Mouse (Mus musculus): Measurements from ENCODE around the gene P2rx7. TPM values are rescaled to one million over a fixed set of nuclear protein-coding genes. Genes with fewer than 3 reads are reported as not detected.

P2rx7 gene
- total and polyA plus RNA-seq, 2 experiments from 2014 or later: 2.7 to 6.0 TPM

DNA sequence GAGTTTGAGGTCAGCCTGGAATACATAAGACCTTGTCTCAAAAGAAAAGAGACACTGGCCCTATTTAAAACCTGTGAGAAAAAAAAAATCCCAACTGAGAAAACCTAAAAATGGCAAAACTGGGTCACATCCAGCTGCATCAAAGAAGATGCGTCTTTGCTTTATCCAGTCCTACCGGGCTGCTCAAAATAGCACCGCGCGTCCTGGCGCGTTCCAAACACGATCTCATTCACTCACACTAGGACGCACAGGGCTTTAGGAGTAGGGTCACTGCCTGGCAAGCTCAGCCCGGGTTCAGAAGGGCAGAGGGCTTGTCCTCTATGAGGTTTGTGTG is 9.4 kb downstream of the P2rx7 start:
- Histone ChIP-seq H3K36me3 (ENCODE audit: insufficient read depth) (no peaks in the 10 kb centered on the region), H3K4me2 (ENCODE audit: low read depth) (peak overlapping the region; percentile 13; the same call in 1 of the 2 replicates), H3K9ac (0 out of 2 replicates have a peak overlapping the region, but pooled peaks have one; percentile 18), H3K4me1 (ENCODE audit: insufficient read depth) (peaks cover 11% of the 10 kb centered on the region; the same call in 1 of the 2 replicates), H3K27me3 (ENCODE audit: insufficient read depth, low read length) (no peaks in the 10 kb centered on the region), H3K27ac (ENCODE audit: low read depth, low read length) (peak overlapping the region; percentile 52; the same call in 1 of the 2 replicates), H3K4me3 (ENCODE audit: low read depth, low read length) (no peak overlapping the region), H3K9me3 (ENCODE audit: low read length) (no peaks in the 10 kb centered on the region)
- ATAC-seq: no peak
- WGBS: 29% methylated on average over 10 of the region's 10 CpGs
- DNase-seq: peak; percentile 24
- no peak for TF ChIP-seq CTCF (IDR thresholded peaks at IDR 0.05; ENCODE audit: low read depth)

DNA sequence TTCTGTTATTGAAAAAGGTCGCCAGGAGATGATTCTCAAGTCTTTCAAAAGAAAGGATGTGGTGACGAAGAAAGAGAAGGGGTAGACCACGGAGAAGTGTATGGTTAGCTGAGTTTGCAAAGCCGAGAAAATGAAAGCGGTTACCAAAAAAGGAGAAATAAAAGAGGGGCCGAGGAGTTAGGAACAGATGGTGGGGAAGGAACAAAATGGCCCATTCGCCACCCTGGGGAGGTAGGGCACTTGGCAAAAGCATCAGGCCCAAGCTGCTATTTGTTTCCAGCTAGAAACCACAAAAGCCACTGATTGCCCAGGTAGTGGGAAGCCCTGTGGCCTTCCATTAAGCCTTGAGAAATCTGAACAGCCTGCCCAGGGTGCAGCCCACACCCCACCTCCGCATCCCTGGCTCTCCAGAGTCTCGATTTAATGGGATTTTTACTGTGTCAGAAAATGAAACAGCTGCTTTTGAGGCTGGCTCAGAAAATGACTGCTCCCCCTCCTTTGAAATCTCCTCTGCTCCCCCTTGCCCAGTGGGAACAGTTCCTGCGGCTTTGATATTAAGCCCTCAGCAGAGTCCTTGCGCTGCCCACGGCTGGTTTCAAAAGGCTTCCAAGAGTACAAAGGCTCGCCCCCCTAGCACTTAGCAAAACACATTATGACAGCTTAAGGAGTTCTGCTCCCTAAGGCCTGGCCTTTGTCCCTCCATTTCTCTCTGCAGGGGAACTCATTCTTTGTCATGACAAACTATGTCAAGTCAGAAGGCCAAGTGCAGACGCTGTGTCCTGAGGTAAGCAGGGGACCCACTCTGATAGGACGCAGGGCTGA is 9.9 kb downstream of the P2rx7 start:
- Histone ChIP-seq H3K9ac (0 out of 2 replicates have a peak overlapping the region, but pooled peaks have one; percentile 18), H3K27me3 (ENCODE audit: insufficient read depth, low read length) (no peaks in the 10 kb centered on the region), H3K36me3 (ENCODE audit: insufficient read depth) (no peaks in the 10 kb centered on the region), H3K9me3 (ENCODE audit: low read length) (no peaks in the 10 kb centered on the region), H3K4me3 (ENCODE audit: low read depth, low read length) (no peak overlapping the region), H3K4me2 (ENCODE audit: low read depth) (peak overlapping the region; percentile 13; the same call in 1 of the 2 replicates), H3K4me1 (ENCODE audit: insufficient read depth) (peaks cover 11% of the 10 kb centered on the region; the same call in 1 of the 2 replicates), H3K27ac (ENCODE audit: low read depth, low read length) (peak overlapping the region; percentile 52; the same call in 1 of the 2 replicates)
- WGBS: 15% methylated on average over 15 of the region's 15 CpGs
- DNase-seq (peak; percentile 30), ATAC-seq (peak; percentile 76)
- no peak for TF ChIP-seq CTCF (IDR thresholded peaks at IDR 0.05; ENCODE audit: low read depth)

DNA sequence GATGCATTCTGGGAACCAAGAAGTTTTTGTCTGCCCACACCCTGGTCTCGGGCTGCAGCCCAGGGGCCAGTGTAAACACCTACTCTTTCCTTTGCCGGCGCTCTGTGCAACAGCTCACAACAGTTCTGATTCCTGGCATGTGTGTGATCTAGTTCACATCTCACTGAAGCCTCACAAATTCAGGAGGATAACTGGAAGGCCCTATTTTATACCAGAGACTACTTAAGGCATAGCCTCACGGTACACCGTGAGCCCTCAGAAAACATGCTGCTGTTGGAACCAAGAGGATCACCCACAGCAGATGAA is 10.5 kb downstream of the P2rx7 start:
- no peaks in the 10 kb centered on the region for H3K36me3 ChIP-seq (ENCODE audit: insufficient read depth)
- H3K4me2 ChIP-seq (ENCODE audit: low read depth): no peak overlapping the region
- H3K27me3 ChIP-seq (ENCODE audit: insufficient read depth, low read length): no peaks in the 10 kb centered on the region
- H3K4me3 ChIP-seq (ENCODE audit: low read depth, low read length): no peak overlapping the region
- 40% methylated on average over 5 of the region's 5 CpGs for WGBS
- peak overlapping the region; percentile 52; the same call in 1 of the 2 replicates for H3K27ac ChIP-seq (ENCODE audit: low read depth, low read length)
- ATAC-seq (peak; percentile 54; the same call in 1 of the 2 replicates), DNase-seq (no peak)
- H3K9me3 ChIP-seq (ENCODE audit: low read length): no peaks in the 10 kb centered on the region
- no peak for TF ChIP-seq CTCF (IDR thresholded peaks at IDR 0.05; ENCODE audit: low read depth)
- H3K9ac ChIP-seq: no peak overlapping the region
- H3K4me1 ChIP-seq (ENCODE audit: insufficient read depth): peaks cover 11% of the 10 kb centered on the region; the same call in 1 of the 2 replicates

DNA sequence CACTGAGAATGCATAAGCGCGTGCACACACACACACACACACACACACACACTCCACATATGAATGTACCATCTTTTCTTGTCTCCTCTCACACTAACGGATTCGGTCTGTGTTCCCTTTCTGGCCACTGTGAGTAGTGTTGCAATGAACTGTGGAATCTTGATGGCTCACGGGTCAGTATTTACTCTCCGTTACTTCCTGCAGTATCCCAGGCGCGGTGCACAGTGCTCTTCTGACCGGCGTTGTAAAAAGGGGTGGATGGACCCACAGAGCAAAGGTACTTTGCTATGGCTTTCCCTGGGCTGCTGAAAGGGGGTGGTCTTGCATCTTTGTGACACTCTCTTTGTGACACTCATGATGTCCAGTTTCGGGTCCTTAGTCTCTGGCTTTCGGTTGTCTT is 13.1 kb downstream of the P2rx7 start:
- Histone ChIP-seq H3K9ac (no peak overlapping the region), H3K36me3 (ENCODE audit: insufficient read depth) (no peaks in the 10 kb centered on the region), H3K27ac (ENCODE audit: low read depth, low read length) (no peak overlapping the region), H3K27me3 (ENCODE audit: insufficient read depth, low read length) (no peaks in the 10 kb centered on the region), H3K9me3 (ENCODE audit: low read length) (no peaks in the 10 kb centered on the region), H3K4me2 (ENCODE audit: low read depth) (no peak overlapping the region), H3K4me1 (ENCODE audit: insufficient read depth) (peaks cover 11% of the 10 kb centered on the region; the same call in 1 of the 2 replicates), H3K4me3 (ENCODE audit: low read depth, low read length) (no peak overlapping the region)
- ATAC-seq (no peak), DNase-seq (no peak)
- 97% methylated on average over 12 of the region's 12 CpGs for WGBS
- TF ChIP-seq CTCF (IDR thresholded peaks at IDR 0.05; ENCODE audit: low read depth): no peak

DNA sequence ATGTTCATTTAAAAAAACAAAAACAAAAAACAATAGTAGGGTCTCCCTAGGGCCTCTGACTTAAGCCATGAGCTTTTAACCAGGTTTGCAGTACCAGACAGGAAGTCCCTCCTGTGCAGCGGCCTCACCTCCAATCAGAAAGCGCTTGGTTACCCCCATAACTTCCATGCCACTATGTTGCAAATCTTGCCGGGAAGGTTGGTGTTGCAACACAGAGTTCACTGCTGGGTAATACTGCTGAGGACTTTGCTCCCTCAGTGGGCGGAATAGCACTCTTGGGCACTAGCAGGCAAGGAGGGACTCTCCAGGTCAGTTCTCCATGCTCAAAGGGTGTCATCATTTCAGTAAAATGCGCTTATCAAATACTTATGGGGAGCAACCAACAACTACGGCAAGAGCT is 18.8 kb downstream of the P2rx7 start:
- Histone ChIP-seq H3K4me1 (ENCODE audit: insufficient read depth) (no peaks in the 10 kb centered on the region), H3K9me3 (ENCODE audit: low read length) (no peaks in the 10 kb centered on the region), H3K4me3 (ENCODE audit: low read depth, low read length) (no peak overlapping the region), H3K27me3 (ENCODE audit: insufficient read depth, low read length) (no peaks in the 10 kb centered on the region), H3K36me3 (ENCODE audit: insufficient read depth) (no peaks in the 10 kb centered on the region), H3K9ac (no peak overlapping the region), H3K4me2 (ENCODE audit: low read depth) (no peak overlapping the region), H3K27ac (ENCODE audit: low read depth, low read length) (no peak overlapping the region)
- DNase-seq (no peak), ATAC-seq (no peak)
- WGBS: 93% methylated on average over 6 of the region's 6 CpGs
- TF ChIP-seq CTCF (IDR thresholded peaks at IDR 0.05; ENCODE audit: low read depth): no peak

DNA sequence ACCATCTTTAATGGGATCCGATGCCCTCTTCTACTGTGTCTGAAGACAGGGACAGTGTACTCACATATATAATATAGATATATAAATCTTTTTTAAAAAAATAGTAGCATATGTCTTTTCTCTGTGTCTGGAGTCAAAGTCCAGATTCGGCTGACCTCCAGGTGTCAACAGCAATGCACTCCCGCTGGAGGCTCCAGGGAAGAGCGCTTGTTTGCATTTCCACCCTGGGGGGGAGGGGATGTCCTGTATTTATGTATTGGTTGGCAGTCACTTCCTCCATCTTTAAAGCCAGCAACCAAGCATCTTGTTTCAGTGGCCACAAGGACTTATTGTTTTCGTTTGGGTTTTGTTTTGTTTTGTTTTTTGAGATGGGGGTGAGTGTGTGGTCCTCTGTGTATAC is 21.3 kb downstream of the P2rx7 start:
- no peak overlapping the region for H3K27ac ChIP-seq (ENCODE audit: low read depth, low read length)
- no peak for TF ChIP-seq CTCF (IDR thresholded peaks at IDR 0.05; ENCODE audit: low read depth)
- no peaks in the 10 kb centered on the region for H3K9me3 ChIP-seq (ENCODE audit: low read length)
- WGBS: 75% methylated on average over 5 of the region's 5 CpGs
- no peaks in the 10 kb centered on the region for H3K4me1 ChIP-seq (ENCODE audit: insufficient read depth)
- H3K27me3 ChIP-seq (ENCODE audit: insufficient read depth, low read length): no peaks in the 10 kb centered on the region
- H3K36me3 ChIP-seq (ENCODE audit: insufficient read depth): no peaks in the 10 kb centered on the region
- no peak overlapping the region for H3K4me2 ChIP-seq (ENCODE audit: low read depth)
- no peak for ATAC-seq
- H3K9ac ChIP-seq: no peak overlapping the region
- no peak overlapping the region for H3K4me3 ChIP-seq (ENCODE audit: low read depth, low read length)
- DNase-seq: no peak

Measured in forebrain, postnatal 0 days (tissue).